Mouse (Mus musculus) olfactory bulb, adult 2 months (tissue): Measurements from ENCODE around the gene Adad1.

ENCODE experiments used
- CTCF ChIP-seq: fragments of 200-500 bp; IDR thresholded peaks from 2 replicates; pipeline ENCODE4 v1.5.1; 2012; ENCODE audit warnings: low read depth, mild to moderate bottlenecking, low read length, moderate library complexity; ENCODE audit not compliant: insufficient read depth
- POLR2A ChIP-seq: fragments of 200-500 bp; IDR thresholded peaks from 2 replicates; pipeline ENCODE4 v1.6.1; 2012; ENCODE audit warnings: mild to moderate bottlenecking, low read depth, low read length, moderate library complexity; ENCODE audit not compliant: insufficient read depth

DNA sequence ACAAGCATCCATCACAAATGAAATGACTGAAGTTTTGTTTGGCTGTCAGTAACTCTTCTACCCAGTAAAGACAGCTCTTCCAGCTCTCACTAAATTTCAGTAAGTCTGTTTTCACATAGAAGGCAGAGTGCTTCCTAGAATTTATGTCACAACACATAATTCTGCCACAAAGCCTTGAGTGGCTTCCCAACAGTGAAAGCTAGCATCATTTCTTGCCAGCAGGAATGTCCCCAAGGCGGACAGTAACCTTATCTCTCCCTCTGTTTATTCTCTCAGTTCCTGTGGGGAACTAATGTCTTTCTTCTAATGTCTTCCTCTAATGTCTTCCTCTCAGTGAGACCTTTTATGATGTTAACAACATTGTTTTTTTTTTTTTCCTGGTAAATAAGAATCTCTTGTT, 81.7 kb downstream of the Adad1 start:
- TF ChIP-seq CTCF (no peak), POLR2A (no peak)
